Mouse (Mus musculus) embryonic fibroblast, embryonic 13.5 days (primary cell): ENCODE measurements around the gene Slamf9.

Experiments
- CTCF ChIP-seq: IDR thresholded peaks from 2 replicates; pipeline ENCODE4 v1.5.1; 2011; ENCODE audit warnings: mild to moderate bottlenecking, control low read depth, low read length, moderate library complexity, borderline replicate concordance; ENCODE audit not compliant: insufficient read depth
- POLR2A ChIP-seq: IDR thresholded peaks from 2 replicates; pipeline ENCODE4 v1.6.1; 2011; ENCODE audit warnings: low read depth, mild to moderate bottlenecking, control low read depth, low read length, moderate library complexity

GRCm38 (mm10) chr1:172514213-172514529 lies 39.0 kb downstream of the Slamf9 start:
- TF ChIP-seq POLR2A (no peak), CTCF (no peak)
